Mouse (Mus musculus): Measurements from ENCODE around the gene Myo18b. TPM values are rescaled to one million over a fixed set of nuclear protein-coding genes. Genes with fewer than 3 reads are reported as not detected.
A peak's percentile ranks its signal among the peaks of the same experiment; 100 is the strongest.

Gene Myo18b
- total RNA-seq, 4 experiments from 2014 or later, result 340 to 389 (median 350) TPM

DNA sequence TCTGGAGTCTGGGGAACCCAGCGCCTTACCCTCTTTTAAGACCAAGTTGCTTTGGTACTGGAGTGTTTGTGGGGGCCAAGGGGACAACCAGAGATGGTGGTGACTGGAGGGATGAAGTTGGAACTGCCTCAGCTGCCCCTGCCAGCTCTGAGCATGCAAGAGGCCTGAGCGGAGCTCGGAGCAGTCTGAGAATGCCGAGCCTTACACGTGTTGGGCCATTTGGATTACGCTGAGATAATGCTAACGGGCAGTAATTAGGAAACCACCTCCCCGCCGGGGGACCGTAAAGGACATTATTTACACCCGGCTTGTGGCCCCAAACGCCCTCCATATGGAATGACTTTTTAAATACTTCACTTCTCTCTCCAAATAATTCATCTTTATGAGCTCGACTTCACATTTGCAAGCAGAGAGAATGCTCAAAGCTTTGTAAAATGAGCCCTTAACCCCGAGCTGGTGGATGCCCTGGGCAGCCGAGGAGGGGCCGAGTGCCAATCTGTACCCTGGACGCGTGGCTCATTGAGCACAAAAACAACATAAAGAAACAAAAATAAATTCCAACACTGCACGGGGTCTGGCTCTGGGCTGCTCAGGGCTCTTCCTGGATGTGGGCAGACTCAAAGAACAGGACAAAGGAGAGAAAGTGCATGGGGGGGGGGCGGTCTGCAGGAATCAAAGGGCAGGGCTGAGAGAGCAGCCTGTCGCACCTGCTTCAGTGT, 148.0 kb downstream of the Myo18b start:
- DNase-seq (ENCODE audit: low spot score in 2 of 2), result no peak

DNA sequence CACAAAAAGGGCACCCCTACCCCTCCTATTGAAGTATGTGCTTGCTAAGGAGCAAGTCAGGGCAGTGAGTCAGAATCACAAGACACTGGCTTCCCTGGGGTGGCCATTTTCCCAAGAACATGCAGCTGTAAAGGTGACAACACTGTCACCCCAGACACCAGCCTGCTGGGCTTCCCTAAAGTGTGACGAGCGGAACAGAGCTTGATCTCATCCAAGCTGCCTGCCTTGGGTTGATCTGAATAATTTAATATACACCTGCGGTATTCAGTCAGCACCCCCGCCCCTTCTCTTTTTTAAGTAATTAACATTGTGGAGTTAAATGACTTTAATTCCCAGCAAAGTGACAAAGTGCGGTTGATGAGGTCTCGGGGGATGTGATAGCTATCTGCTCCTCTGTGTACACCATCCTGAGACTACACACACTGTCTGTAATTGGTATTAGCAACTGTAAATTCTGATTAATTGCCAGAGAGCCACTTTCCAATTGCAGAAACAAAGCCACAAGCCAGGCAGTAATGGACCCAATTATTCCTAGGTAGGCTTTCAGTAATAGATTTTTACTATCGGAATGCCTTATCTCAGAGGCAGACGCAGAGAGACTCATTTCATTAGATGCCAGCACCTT, 148.7 kb downstream of the Myo18b start:
- DNase-seq (ENCODE audit: low spot score in 2 of 2), result no peak

DNA sequence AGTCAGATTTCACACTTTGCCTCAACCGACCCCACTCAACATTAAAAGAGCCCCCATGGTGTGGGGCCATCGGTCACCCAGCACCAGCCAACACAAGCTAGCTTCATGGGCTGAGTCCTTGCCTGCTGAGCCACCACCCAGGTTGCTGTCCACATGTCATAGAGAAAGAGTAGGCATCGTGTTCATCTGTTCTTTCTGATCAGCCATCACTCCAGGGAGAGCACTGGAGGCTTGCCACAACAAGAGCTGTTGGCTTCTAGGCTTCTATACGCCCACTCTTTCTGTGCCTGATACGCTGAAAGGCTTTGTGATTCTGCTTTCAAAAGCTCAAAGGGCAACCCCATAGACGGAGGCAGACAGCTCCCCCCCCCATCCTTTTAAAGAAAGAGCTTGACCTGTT, 151.0 kb downstream of the Myo18b start:
- no peak for DNase-seq (ENCODE audit: low spot score in 2 of 2)

DNA sequence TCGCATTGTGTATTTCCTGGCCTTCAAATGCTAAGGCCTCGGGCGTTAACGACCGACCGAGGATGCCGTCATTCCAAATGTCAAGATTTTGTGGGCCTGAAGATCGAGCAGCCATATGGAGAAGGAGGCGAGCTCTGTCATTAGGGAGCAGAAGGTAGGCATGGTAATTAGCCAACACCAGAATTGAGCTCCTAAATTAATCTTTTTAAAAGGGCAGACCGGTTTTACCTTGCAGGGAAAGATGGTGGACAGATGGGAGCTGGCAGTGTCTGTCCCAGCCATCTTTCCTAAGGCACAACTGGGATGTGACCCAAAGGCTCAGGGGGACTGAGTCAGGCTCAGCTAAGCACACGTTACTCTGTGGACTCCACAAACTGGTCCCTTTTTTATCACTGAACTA, 151.6 kb downstream of the Myo18b start:
- no peak for DNase-seq (ENCODE audit: low spot score in 2 of 2)

DNA sequence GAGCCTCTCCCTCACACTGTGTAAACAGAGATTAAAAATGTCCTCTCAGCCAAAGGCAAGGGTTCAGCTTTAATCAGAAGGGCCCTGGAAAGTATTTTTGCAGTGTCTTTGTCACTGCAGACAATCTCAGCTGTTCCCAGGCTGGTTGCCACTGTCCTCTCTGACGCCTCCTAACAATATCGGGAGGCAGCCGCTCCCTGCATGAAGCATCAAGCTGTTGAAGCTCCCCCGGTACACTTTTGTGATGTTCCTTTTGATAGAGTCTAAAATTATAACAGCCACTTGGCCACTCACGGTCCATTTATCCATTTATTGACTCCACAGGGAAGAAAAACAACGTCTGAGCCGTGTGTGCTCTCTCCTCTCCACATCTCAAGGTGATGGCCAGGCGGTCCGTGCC, 153.0 kb downstream of the Myo18b start:
- DNase-seq (ENCODE audit: low spot score in 2 of 2), result no peak

DNA sequence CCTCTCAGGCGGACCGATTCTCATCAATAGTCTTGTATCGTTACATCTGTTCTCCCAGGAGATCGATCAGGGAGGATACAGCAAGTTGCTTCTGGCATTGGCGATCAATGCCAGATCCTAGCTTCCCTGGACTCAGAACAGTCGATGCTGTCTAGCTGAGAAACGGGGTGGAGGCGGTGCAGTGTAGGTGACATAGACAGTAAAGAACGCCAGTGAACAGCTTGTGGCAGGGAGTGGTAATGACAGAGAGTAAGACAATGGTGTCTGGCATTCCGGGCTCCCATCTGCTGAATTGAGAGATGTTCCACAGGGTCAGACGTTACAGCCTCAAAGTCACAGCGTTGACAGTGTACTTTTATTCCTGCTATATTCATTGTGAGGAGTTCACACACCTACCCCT, 155.5 kb downstream of the Myo18b start:
- DNase-seq (ENCODE audit: low spot score in 2 of 2), result no peak

DNA sequence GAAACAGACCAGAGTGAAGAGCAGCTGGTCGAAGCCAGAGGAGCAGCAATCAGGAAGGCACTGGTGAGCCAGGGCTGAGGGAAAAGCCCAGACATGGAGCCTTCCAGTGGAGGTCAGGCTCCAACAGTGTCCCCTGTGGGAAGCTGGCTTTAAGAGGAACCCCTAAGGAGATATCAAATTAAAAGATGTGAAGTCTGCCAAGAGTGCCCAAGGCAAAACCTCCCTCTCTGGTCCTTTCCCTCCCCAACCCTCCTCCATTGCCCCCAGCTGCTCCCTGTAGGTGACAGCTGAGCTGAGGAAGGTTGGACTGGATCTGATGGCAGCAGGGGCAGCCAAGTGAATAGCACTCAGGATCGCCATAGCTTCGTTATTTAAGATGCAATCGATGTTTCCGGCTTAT, 161.1 kb downstream of the Myo18b start:
- peak; percentile 15 to 16 for DNase-seq (ENCODE audit: low spot score in 2 of 2)

DNA sequence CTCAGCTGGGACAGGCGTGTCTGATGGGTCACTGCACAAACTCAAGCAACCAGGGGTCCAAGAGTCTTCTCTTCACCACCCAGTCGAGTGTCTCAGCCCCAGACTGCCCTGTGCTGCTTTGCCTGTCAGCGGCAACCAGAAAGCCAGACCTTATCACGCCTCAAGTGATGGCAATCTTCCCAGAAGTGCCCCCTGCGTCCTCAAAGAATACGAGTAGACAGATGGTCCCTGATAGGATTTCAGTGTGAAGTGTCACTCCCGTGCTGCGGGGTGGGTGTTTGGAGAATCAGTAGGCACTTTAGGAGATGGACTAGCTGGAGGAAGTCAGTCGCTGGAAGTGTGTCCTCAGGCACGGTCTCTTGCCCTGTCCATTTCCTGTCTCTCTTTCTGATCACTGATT, 165.6 kb downstream of the Myo18b start:
- no peak for DNase-seq (ENCODE audit: low spot score in 2 of 2)

DNA sequence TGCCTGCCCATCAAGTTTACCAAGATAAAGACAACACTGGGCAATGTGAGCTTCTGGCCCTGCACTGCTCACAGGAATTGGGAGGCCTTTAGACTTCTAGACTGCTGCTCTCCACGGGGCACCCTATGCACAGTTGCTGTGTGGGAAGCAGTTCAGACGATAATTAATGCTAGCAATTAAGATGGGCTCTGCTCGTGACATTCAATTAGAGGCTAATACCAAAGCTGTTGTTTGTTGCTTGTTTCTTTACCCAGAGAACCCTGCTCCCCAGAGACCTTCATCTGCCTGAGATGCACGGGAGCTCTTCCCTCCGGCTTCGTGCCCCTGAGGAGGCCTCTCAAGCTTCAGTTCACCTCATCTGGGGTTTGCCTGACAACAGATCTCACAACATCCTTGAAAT, 167.7 kb downstream of the Myo18b start:
- DNase-seq (ENCODE audit: low spot score in 2 of 2), result no peak

DNA sequence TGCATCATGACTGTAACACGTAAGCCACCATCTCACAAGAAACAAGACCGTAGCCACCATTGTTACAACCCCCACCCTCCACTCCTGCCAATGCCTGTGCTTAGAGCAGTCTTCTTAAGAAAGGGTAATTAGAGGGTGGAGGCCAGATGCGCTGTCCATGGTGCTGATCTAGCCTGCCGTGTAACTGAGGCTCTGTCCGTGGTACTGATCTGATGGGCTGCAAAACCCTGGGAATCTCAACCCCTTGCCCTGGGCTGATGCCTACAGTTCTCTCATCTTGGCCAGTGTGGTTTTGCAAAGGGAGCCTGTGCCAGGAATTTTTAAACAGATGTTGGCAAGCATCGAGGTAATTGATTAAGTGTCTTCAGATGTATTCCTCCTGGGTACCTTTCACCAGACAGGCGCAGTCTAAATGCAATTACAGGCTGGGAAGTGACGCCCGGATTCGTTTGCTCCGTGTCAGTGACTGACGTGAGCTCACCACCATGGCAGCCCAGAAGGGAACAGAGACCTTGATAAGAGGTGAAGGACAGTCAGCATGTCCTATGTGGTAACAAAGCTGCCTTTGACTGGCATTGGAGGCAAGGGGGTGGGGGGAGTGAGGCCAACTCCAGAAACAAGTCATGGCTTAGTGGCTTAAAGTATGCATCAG, 177.4 kb downstream of the Myo18b start:
- peak in 1 of 2 experiments; percentile 16 for DNase-seq (ENCODE audit: low spot score in 2 of 2)

DNA sequence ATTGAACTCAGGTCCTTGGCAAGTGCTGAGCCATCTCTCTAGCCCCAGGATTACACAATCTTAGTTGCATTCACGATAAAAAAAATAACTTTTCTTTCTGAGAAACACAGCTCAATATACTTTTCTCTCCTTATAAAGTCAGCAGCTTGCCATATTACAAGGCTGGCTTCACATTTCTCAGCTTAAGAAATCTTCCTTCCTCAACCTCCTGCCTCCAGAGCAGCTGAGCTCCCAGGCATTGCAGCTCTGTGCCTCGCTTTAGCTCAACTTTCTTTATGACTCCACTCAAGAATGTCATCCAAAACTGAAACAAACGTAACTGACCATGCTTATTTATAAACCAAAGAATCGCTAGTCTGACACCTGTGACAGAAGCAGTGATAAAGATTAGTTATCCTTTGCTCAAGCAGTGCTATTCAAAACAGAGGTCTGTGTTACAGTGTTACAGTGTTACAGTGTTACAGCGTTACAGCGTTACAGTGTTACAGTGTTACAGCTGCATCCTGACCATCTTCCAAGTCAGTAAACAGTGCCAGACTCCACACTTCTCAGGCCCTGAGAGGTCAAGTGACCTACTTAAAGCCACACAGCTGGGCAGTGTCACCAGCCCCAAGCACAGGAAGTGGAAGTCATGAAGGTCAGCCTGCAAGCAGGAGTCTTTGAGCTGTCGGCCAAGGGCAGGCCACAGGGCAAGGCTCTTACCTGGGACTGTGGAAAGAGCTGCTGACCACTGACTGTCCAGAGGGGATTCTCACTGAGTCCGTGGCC, 181.3 kb downstream of the Myo18b start:
- no peak for DNase-seq (ENCODE audit: low spot score in 2 of 2)

DNA sequence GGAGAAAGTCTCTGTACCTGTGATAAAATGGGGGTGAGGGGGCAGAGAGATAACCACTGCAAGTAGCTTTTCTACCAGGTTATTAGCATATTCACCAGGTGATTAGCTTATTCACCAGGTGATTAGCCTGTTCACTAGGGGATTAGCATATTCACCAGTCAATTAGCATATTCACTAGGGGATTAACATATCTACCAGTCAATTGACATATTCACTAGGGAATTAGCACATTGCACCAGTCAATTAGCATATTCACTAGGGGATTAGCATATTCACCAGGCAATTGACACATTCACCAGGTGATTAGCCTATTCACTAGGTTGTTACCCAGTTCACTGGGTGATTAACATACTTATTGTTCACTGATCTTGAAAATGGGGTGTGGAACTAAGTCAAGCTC, 186.3 kb downstream of the Myo18b start:
- DNase-seq (ENCODE audit: low spot score in 2 of 2), result no peak

DNA sequence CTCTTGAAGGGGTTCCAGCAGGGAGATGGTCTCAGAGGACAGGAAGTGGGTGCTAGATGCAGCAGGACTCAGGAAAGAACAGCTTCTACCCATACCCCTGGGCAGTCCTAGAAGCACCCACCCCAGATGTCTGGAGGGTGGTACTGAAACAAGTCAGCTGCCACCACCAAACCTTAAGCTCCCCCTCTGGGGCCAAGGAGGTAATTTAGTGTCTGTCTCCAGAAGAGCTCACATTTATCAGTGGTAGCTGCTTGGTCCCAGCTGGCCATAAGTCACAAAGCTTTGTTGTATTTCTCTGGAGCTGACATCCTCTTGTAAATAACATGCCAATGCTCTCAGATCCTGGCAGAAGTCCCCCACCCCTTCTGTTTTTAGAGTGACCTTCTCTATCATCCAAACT, 187.7 kb downstream of the Myo18b start:
- no peak for DNase-seq (ENCODE audit: low spot score in 2 of 2)

DNA sequence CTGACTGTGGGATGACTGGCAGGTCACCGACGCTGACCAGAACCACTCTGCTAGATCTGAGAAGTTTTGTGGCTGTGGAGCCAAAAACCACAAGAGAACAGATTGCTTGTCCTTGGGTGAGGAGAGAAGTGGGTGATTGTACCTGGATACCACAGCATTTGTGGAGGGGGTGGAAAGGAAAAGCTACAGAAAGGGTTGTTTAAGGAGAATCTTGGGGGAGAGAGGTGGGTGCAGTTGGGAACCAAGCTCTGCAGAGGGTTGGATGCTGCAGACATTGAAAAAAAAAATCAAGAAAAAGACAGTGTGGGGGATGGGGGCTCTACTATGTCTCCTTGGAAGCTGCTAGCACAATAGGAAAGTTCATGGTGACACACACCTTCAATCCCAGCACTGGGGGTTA, 188.7 kb downstream of the Myo18b start:
- no peak for DNase-seq (ENCODE audit: low spot score in 2 of 2)

DNA sequence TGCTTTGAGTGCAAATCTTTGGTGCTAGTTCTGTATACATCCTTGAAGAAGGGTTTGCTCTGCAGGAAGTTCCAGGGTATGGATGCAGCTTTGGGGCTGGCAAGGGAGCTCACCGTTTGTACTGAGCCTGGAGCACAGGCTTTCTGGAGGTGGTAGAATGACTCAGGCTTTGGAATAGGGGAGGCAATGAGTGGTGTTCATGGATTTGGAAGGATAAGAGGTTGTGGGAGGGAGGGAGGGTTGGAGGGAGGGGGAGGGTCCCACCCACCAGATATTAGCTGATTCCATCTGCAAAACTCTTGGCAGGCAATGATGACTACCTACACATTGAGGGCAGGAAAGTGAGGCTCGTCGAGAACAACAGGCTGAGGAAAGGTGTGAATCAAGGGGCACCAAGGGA, 195.4 kb downstream of the Myo18b start:
- no peak for DNase-seq (ENCODE audit: low spot score in 2 of 2)

DNA sequence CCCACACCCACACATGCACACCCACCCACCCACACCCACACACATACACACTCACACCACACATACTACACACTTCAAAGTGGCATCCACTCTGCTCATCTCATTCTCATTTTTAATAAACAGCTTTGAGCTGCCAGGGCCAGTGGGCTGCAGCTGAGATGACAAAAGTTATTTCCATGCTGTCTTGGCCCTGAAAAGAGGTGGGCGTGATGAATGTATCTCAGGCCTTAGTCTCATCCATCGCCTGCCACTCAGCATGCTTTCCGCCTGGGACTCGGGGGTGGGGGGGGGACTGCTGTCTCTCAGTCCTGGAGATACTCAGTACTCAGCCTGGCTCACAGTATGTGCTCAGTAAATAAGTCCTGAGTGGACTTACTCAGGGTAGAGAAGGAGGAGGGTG, 199.5 kb downstream of the Myo18b start:
- DNase-seq (ENCODE audit: low spot score in 2 of 2), result no peak

DNA sequence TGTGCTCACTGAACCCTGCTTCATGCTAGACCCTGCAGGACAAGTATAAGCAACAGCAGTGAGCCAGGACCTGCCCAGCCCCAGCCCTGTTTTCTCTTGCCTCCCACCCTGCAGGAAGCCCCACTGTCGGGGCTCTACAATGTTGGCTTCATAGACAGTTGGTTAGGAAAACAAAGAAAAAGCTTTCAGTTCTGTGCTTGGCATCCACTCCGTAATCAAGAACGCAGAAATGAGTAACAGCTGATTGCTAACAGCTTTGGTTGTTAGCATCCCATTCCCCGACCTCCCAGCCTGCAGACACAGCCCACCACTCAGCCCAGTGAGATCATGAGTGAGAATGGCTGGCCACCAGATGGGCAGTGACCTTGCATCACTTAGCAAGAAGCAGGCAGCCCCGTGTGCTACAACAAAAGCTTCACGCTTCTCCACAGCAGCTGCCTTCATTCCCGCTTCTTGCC, 200.9 kb downstream of the Myo18b start:
- DNase-seq (ENCODE audit: low spot score in 2 of 2), result no peak

DNA sequence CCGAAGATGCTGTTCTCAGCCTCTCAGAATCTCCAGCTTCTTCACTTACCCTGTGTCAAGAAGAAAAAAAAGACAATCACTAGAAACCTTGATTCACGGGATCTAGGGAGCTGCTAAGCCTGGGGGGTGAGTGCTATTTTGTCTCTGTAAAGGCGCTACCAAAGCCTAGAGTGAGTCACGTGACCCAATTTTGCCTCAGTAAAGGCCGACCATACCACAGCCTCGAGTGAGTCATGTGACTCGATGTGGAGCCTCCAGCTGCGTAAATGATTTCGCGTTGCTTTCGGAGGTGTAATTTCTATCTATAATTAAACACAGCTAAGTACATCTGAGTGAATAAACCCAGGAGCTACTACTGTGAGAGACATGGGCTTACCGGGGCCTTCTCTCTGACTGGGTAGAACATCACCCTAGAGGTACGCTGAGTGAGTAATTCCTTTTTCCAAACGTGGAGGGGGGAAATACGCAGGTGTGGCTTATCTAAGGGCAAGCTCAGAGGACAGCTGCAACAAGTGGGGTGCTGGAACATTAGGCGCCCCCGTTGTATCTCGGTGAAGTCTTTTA, 202.8 kb downstream of the Myo18b start:
- DNase-seq (ENCODE audit: low spot score in 2 of 2), result no peak

DNA sequence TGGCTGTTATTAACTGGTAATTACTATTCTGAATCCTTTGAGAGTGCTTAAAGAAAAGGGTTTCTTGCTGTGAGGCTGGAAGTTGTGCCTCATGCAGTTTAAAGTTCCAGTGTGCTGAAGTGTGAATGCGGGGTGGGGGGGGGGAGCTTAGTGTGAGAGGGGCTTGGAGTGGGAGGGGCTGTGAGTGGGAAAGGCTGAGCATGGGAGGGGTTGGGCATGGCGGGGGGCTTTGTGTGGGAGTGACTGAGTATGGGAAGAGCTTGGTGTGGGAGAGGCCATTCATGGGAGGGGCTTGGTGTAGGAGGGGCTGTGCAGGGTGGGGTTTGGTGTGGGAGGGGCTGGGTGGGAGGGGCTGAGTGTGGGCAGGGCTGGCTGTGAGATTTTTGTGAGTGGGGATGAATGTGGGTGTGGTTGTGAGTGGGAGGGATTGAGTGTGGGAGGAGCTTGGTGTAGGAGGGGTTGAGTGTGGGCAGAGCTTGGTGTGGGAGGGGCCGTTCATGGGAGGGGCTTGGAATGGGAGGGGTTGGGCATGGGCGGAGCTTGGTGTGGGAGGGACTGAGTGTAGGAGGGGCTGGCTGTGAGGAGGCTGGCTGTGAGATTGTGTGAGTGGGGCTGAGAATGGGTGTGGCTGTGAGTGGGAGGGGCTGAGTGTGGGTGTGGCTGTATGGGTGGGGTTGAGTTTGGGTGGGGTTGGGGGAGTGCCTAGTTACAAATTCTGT, 208.9 kb downstream of the Myo18b start:
- DNase-seq (ENCODE audit: low spot score in 2 of 2), result no peak

DNA sequence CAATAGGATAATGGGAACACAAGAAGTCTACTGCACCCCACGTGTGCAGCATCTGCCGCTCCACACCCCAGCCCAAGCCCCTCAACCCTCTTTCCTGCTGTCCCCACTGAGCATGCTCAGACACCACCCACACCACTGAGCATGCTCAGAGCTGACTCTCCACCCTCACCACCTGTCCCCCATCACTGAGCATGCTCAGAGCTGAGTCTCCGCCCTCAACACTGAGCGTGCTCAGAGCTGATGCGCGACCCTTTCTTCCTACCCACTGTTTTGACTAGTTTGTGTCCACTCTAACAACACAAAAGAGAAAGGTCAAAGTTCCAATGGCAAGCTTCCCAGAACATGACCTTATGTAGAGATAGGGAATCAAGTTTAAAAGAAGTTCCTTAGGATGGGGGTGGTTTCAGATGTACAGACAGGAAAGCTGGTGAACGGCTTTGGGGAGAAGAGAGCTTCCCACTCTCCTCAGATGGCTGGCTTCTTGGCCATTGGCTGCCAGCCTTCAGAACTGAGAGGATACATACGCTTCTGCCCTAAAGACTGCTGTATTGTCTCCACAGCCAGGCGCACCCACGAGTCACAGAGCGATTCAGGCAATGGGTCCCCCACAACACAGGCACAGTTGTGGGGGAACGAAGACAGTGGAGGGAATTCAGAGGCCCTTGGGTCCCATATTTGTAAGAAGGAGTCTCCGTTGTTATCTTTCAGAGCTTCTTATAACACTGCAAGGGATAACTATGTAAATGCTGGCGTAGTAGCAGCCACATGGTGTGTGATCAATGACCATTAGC, 209.7 kb downstream of the Myo18b start:
- DNase-seq (ENCODE audit: low spot score in 2 of 2), result no peak

Data from gastrocnemius, adult 8-10 months (tissue).